Mouse (Mus musculus): ENCODE data around the gene 9430097D07Rik.

DNA sequence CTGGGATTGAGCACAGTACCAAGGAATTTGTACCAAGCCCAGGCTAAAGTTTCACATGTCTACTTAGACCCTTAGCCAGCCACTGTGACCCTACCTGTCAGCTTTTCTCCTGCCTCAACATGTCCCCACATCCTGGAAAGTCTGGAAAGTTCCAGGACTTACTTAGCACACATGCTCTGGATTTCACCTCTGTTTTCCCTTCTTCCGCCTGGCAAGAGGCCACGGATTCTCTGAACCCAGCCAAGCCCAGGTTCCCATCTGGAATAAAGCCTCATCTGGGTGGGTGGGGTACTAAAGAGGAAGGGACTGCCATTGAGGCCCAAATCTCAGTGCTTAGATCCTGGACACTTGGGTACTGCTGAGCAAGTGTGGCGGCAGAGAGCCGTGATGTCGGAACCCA lies 37.5 kb downstream of the 9430097D07Rik start:
- TF ChIP-seq CTCF (IDR thresholded peaks at IDR 0.05; ENCODE audit: extremely low read depth, insufficient read depth, insufficient read length, insufficient replicate concordance): no peak
- TF ChIP-seq POLR2A (IDR thresholded peaks at IDR 0.05; ENCODE audit: low read depth, low read length): no peak

All from spleen, adult 2 months (tissue).